Mouse (Mus musculus): ENCODE data around the gene Rhbdl3. TPM values are rescaled to one million over a fixed set of nuclear protein-coding genes. Genes with fewer than 3 reads are reported as not detected.

Gene Rhbdl3
- 1 to 10 TPM; 6.9 to 7.1 TPM for total RNA-seq (2021)
- long read RNA-seq, experiment 1, partial matches to known transcripts = 6 of 14 reads
- long read RNA-seq, experiment 1, other reads (novel, unspliced or antisense) = 7 of 14 reads
- long read RNA-seq, experiment 2, partial matches to known transcripts = 2 of 9 reads
- long read RNA-seq, experiment 2, other reads (novel, unspliced or antisense) = 4 of 9 reads

DNA sequence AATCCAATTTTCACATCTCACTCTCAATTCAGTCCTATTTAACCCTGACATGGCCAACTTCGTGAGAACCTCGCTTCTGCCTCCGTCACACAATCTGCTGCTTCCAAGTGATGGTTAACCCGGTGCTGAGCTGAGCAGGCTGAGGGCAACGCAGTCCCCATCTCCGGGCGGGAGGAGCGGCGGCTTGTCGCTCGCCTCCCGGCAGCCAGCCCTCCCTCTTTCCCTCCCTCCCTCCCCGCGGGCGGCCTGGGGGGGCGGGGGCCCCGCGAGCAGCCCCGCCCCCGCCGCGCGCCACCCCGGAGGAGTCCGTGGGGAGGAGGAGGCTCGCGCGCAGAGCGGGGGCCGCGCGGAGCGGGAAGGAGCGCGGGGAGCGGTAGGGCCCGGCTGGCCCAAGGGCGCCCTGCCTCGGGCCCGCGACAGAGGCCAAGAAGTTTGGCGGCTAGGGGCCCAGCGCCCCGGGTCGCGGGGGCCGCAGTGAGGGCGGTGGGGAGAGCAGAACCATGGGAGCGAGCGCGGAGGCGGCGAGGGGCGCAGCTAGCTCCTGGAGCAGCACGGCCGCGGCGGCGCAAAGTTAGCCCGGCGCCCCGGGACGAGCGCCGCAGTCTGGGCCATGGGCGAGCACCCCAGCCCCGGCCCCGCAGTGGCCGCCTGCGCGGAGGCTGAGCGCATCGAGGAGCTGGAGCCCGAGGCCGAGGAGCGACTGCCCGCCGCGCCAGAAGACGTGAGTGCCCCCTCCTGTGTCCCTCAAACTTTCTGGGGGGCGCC is at the start of gene Rhbdl3:
Gene Rhbdl3 (plus strand): TSS at position 362 of the 765 bp plus-strand sequence.
- peak; percentile 81 for DNase-seq

DNA sequence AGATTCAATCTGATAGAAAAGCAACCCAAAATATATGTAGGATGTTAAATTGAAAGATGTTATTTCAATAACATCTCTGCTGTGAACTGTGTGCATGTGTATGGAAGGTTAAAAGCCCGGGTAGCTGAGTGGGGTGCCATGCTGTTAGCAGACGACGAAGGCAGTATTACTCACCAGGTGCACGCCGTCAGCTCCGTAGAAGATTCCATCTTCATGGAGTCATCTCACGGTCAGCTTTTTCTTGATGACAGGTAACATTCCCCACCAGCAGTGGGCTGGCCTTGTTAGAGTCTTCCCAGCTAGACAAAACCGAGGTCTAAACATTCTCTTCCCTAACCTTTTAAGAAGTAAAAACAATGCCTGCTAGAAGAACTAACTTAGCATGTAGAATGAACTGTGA is 36.6 kb upstream of the Rhbdl3 start:
- DNase-seq = no peak

DNA sequence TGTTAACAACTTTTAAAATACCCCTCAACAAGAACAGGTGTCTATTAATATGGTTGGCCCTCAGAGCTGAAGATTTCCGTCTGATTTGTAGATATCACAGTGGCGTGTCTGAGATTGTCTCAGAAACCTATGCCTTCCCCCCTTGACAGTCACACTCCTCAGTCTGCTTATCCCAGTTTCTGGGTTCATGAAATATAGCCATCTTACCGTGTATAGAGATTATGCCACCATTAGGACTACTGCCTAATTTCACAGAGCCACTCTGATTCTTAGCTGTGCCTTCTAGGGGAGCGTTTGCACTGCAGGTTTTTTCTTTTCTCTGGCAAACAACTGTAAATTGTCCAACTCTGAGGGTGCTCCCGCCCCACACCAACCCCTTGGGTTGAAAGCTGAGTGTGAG is 29.6 kb upstream of the Rhbdl3 start:
- no peak for DNase-seq

DNA sequence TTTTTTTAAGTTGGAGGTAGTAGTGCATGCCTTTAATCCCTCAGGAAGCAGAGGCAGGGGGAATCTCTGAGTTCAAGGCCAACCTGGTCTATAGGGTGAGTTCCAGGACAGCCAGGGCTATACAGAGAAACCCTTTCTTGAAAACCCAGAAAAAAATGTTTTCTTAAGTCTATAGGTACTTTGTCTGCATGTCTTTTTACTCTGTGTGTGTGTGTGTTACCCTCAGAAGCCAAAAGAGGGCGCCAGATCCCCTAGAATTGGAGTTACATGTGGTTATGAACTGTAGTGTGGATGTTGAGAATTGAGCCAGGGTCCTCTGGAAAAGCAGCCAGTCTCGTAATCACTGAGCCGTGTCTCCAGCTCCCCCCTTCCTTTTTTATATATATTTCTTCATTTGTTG is 25.7 kb upstream of the Rhbdl3 start:
- DNase-seq = no peak

DNA sequence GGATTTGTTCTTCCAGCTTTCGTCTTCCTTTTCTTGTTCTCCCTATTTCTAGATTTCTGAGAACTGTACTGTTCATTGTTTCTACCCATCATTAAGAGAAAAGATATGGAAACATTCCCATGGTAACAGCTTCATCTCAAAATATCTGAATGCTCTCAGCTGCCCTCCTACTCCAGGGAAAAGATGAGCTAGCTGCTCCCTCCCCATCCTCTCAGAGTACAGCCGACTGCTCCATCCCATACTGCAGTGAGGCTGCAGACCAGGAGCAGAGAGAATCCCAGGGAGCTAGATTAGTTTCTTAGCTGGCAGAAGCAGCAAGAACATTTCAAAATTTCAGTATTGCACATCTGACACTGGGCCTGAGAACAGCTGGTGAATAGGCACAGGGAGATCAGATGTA is 22.7 kb upstream of the Rhbdl3 start:
- no peak for DNase-seq

DNA sequence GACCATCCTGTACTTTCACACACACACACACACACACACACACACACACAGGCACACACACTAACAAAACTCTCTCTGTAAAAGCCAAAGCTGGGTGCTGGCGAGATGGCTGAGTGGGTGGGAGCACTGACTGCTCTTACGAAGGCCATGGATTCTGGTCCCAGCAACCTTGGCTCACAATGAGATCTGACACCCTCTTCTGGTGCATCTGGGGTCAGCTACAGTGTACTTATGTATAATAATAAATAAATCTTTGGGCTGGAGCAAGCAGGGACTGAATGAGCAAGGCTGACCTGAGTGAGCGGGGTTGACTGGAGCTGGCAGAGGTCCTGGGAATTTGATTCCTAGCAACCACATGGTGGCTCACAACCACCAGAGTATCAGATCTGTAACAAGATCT is 16.9 kb upstream of the Rhbdl3 start:
- DNase-seq = peak; percentile 56

DNA sequence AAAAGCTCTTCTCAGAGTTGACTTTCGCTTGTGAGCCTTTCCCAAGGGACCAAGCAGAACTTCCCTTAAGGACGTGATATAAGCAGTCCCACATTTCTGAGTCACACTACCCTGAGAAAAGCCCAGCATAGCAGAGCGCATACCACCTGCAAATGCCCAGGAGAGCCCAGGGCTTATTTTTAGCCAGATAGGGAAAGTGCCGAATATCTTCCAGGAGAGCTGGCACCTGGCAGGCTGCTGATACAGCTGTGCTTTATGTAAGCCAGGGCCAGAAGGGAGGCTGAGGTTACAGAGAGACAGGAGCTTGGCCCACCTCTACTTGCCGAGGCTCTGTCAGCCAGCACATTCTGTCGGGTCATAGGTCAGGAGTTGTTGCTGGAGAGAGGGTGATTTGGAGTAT is 16.1 kb upstream of the Rhbdl3 start:
- DNase-seq = peak; percentile 74

DNA sequence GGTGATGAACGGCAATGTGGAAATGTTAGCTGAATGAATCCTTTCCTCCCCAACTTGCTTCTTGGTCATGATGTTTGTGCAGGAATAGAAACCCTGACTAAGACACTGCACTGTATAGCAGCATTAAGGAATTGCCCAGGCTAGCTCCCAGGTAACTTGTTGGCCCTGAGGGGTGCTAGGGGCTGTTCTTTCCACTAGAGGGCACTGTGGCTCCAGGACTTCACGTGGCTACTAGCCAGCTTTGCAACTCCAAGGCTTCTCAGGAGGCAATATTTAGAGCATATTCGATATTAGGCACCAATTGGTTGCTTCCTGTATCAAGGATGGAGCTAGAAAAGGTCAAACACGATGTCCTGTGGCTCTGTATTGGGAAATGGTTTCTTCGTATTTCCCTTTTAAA is 13.6 kb upstream of the Rhbdl3 start:
- DNase-seq = no peak

DNA sequence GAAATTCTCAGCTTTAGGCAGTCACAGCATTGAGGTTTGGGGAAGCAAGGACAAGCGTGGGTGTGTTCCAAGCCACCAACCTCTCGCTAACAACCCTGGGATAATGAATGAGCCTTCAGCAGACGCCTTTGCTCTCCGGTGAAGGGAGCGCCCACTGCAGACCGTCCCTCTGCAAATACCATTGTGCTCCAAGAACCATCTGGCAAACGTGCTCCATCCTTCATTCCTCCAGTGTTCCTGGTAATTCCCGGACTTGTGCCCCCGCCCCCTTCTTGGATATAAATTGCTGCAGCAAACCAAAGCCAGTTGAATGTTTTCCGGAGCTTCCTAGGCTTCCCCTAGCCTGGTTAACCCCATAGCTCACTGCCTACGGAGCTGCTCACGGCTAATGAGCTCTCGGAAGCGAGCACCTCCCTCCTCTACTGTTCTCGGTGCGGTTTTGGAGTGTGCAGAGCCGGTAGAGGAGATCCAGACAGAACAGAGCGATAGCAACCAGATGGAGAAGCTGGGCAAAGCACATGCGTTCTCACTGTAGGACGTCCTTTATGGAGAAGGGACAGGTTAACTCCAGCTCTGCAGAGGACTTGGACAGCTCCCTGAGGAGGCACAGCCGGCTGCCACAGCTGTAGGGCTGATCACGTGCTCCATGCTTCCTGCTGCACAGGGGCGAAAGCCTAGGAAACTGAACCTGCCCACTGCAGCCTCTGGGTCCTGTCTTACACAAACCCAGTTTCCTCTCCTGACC is 10.8 kb upstream of the Rhbdl3 start:
- DNase-seq = no peak

DNA sequence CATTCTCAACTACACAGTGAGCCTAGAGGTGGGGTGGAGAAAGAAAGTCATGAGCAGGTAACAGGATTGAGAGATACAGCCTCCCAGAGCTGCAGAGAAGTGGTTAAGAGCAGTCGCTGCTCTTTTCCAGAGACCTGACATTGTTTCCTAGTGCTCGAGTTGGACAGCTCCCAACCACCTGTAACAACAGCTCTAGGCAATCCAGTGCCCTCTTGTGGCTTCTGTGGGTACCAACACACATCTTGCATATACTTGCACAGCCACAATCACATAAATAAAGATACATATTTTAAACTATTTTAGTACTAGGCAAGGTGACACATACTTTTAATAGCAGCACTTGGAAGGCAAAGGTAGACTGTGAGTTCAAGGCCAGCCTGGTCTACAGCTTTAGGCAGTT is 9.7 kb upstream of the Rhbdl3 start:
- no peak for DNase-seq

DNA sequence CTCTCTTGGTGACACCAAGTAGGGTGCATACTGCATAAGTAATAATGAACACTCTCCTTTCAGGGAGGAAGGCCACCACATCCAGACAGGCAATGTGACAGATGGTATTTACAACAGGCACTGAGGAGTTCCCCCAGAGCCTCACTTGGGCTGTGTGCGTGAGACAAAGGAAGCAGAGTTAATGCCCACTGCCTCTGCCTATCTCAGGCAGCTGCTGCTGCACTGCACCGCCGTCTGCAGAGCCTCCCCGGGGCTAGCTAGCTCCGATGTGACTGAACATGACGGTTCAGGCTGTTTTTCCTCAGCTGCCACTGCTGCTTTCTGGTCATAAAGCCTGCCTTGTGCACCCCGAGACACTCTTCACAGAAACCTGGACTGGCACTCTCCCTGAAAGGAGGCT is 8.2 kb upstream of the Rhbdl3 start:
- DNase-seq = no peak

DNA sequence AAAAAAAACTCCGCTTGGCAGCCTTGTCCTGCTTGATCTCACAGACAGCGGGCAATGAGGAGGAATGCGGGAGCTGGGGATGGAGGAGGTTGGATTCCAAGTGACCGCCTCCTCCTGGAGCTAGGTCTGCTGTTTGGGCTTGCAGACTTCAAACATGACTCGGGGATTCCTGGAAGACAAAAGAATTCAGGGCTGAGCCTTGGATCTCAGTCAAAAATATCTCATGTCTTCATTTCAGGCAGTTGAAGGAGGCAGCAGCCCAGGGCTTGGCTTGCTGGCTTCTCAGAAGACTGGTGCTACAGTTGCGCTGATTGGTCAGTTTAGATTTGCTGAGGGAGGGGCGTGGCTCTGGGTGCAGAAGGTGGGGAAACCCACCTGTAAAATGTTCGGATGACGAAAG is 5.6 kb upstream of the Rhbdl3 start:
- DNase-seq = no peak

DNA sequence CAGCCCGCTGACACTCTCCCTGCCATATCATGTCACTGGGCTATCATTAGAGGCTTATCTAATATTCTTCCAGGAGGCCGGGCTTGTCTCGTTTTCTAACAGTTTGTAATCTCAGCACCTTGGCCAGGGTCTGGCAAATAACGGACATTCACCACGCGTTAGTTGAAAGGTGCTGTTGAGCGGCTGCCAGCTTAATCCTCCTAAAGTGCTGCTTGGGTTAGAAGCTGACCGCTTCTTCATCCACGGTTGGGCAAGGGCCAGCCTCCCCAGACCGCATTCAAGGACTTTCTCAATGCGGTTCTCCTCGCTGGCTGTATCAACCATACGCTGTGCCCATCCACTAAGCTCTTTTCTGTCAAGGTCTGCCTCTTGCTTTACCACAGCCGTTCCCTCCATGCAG is 4.9 kb upstream of the Rhbdl3 start:
- DNase-seq = no peak

DNA sequence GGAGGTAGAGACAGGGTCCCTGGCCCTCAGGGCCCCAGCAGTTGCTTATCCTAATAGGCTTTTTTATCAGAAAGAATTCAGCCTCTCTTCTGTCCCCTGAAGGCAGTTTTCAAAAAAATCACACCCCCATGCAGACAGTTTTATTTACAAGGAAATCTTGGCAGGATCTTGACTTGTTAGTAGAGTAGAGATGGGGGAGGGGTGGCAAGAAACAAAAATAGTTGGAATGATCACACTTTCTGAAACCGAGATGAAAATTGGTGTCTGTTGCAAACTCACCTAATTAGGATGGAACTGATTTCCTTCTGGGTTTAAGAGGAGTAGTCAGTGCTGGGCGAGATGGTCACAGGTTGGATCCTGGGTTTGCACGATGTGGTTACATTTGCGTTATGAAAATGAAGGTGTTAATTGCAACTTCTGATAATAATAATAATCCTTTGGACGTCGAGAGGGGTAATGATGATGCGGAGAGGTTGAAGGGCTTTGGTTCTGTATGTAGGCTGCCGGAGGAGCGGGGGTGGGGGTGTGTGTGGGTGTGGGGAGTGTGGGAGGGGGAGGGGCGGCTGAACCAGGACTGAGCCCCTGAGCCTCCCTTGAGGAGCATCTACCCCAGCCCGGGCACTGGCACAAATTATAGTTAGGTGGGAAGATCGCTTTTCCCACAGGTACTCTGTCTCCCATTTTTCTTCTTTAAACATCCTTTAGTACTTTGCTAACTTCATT is 1.0 kb upstream of the Rhbdl3 start:
- no peak for DNase-seq

DNA sequence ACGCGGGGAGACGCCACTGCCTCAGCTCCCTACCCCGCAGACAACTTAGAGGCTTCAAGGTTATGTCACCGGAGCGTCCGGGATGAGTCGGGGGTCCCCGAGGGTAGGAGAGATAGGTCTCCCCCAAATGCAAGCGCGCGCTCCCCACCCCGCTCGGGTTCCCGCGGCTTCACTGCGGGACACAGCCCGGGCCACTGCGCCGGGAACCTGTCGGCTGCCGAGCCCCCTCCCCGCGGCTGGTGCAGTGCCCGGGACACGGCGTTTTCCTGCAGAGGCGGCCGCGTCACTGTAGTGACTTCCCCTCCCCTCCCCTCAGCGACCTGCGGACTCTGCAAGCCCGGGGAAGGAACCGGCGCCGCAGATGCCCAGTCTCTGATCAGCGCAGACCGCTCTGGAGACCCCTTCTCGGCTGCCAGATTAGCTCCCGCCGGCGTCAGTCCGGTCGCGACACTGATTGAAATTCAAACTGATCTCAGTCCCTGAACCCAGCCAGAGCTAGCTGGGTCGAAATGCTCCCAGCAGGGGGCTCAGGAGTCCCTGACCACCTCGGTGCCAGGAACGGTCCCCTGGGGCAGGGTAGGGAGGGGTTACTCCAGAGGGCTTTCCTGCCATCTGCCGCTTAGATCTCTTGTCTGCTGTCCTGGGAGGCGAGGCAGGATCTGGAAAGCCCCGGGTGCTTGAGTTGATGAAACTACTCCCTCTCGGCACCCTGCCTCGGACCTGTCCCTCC is 769 bp downstream of the Rhbdl3 start:
- DNase-seq = peak; percentile 68

DNA sequence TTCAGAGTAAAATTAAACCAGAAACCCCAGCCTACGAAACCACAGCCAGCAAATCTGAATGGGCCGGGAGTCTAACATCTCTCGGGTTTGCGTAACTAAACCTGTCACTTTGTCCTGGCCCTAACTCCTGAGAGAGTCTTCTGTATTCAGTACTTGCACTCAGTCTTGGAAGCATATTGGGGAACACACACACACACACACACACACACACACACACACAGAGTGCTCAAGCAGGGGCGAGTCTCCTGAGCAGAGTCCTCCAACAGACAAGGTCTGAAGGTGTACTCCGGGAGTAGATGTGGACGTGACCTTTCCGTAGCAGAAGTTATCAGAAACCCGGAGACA is 1.3 kb downstream of the Rhbdl3 start:
- no peak for DNase-seq

DNA sequence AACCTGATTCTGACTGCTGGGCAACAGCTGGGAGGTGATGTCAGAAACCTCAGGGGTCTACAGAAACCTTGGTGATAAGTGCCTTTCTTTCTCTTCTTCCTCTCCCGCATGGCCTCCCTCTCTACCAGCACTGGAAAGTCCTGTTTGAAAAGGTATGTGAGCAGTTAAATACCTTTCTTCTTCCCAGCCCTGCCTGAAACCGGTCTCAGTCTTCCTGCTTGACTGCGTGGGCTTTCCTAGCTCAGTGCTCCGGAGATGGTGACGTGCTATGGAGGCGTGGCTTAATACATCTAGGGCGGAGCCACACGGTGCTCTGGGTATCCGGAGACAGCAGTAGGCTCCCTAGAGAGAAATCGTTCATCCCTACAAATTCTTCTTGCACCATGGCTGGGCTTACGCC is 1.8 kb downstream of the Rhbdl3 start:
- DNase-seq = peak; percentile 57

DNA sequence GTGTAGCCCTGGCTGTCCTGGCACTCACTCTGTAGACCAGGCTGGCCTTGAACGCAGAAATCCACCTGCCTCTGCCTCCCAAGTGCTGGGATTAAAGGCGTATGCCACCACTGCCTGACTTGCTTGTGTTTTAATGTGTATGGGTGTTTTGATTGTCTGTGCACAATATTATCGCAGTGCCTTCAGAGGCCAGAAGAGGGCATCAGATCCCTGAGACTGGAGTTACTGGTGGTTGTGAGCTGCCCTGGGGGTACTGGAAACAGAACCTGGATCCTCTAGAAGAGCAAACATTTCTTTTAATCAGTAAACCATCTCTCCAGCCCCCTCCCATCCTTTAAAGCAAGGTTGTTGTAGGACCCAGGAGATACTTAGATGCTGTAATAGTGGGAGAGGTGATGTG is 3.0 kb downstream of the Rhbdl3 start:
- no peak for DNase-seq

DNA sequence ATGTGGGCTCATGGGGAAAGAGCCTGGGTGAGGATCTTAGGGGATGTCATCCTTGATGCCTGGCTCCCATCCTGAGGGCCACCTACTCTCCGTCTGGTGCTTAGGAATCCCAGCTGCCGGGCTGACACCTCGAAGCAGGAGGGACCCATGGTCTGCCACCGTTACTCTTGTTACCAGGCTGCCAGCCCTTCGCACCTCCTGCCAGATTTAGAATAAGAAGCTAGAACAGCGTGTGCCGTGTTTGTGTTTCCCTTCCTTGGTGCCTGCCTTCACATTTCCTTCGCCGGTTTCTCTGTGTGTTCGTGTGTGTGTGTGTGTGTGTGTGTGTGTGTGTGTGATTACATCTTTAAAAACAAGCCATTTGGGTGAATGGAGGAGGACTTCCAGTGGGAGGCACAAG is 4.1 kb downstream of the Rhbdl3 start:
- DNase-seq = peak; percentile 37

DNA sequence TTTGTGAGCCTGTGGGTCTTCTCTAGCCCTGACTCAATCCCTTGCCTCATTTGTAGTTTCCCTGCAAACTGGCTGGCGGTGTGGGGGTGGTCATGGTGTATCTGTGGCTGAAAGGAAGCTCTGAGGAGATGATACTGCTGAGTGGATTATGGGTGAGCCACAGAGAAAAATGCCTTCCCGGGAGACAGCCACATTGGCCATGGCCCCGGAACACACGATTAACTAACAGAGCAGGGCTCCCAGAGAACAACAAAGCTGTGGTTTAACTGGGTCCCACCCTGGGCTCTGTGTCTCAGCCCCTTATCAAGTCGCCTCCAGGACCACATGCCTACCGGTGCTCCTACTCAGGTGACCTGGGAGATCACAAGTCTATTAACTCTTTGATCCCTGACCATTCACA is 7.8 kb downstream of the Rhbdl3 start:
- no peak for DNase-seq

DNA sequence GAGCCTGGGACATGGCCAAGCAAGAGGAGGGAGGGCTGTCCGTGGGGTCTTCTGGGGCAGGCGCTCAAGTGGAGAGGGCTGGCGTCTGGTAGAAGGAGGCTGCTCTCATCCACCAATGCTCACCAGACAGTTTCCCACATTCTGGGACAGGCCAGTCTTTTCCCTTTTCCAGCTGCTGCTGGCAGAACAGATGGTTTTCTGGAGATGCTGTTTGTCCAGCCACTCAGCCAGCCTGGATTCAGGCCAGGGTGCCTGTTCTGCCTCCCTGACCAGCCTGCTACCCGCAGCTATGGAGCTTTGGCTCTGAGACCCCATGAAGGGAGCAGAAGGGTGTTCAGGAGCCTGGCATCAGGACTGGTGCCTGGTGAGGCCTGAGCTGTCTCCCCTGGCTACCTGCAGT is 10.6 kb downstream of the Rhbdl3 start:
- DNase-seq = no peak

DNA sequence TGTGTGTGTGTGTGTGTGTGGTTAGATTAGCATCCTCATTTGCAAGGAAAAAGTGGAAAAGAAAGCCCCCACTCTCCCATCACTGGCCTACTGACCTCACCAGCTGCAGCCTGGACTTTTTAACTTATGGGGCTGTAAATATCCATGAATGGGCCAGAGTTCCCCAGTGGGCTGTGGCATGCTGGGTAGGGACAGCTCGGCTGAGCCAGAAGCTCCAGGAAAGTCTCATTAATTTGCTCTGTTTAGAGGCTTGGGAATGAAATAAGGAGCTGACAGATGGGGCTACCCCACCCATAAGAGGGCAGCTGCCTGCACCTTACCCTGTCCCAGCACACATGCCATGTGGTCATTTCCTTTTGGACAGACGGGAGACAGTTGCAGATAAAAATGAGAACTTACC is 11.3 kb downstream of the Rhbdl3 start:
- DNase-seq = no peak

Data from gastrocnemius, postnatal 25 days (tissue).